Mouse (Mus musculus) embryonic facial prominence, embryonic 10.5 days (tissue): ENCODE data around the gene Ncaph. TPM values are rescaled to one million over a fixed set of nuclear protein-coding genes. Genes with fewer than 3 reads are reported as not detected.
A peak's percentile ranks its signal among the peaks of the same experiment; 100 is the strongest.
"Not testable (repeated sequence)": the region's sequence is repeated elsewhere in the genome, so short reads cannot be mapped to it uniquely, and the experiment has no call there.

Experiments used
- DNase-seq: peaks from one replicate; pipeline ENCODE4 v3.0.0-alpha.2; 2017; ENCODE audit warnings: low spot score
- H3K27ac ChIP-seq: fragments of 300-500 bp; sonication (generic); replicated peaks from 2 replicates; pipeline ENCODE4 v1.5.1; 2016; ENCODE audit warnings: mild to moderate bottlenecking
- H3K27me3 ChIP-seq: fragments of 300-500 bp; sonication (generic); replicated peaks from 2 replicates; pipeline ENCODE4 v1.6.1; 2016; ENCODE audit warnings: low read depth, mild to moderate bottlenecking; ENCODE audit not compliant: poor library complexity, severe bottlenecking
- H3K36me3 ChIP-seq: fragments of 300-500 bp; sonication (generic); replicated peaks from 2 replicates; pipeline ENCODE4 v1.6.1; 2016; ENCODE audit warnings: mild to moderate bottlenecking, moderate library complexity
- H3K4me1 ChIP-seq: fragments of 300-500 bp; sonication (generic); 2 replicates; pipeline ENCODE4 v1.6.1; 2016
- H3K4me3 ChIP-seq: fragments of 300-500 bp; sonication (generic); 2 replicates; pipeline ENCODE4 v1.5.1; 2016; ENCODE audit warnings: mild to moderate bottlenecking, moderate library complexity
- H3K9me3 ChIP-seq: fragments of 300-500 bp; sonication (generic); 2 replicates; pipeline ENCODE4 v1.6.1; 2016; ENCODE audit warnings: mild to moderate bottlenecking
- WGBS: fragments of 180-500 bp; shearing (Covaris S2); methylation state at CpG from one replicate; pipeline ENCODE4 v1.1.7; 2016; 5-methylcytosine and 5-hydroxymethylcytosine counted together
- polyA plus RNA-seq: library from polyadenylated mRNA; unstranded; fragments of >200 nt; fragmentation: Nextera tagmentation; extraction: Ambion mirVana; gene quantifications from 2 replicates; pipeline ENCODE4 v1.2.1, GENCODE M21; 2016

The Ncaph gene
- polyA plus RNA-seq, 1 experiment from 2014 or later: 117 TPM

- WGBS: 94% methylated on average over 4 of the region's 4 CpGs
- H3K9me3 ChIP-seq: no peaks in the 10 kb centered on the region
- no peaks in the 10 kb centered on the region for H3K27me3 ChIP-seq
- no peak overlapping the region for H3K27ac ChIP-seq
- H3K4me1 ChIP-seq: peaks cover 34% of the 10 kb centered on the region
- no peak for DNase-seq
- no peak overlapping the region for H3K4me3 ChIP-seq
- H3K36me3 ChIP-seq: peaks cover 35% of the 10 kb centered on the region
Observed at GRCm38 (mm10) chr2:127138449-127138848, 4.7 kb upstream of the Ncaph start.

GRCm38 (mm10) chr2:127137838-127138420, 4.2 kb upstream of the Ncaph start:
- Histone ChIP-seq H3K27me3 (no peaks in the 10 kb centered on the region), H3K27ac (no peak overlapping the region), H3K4me1 (peaks cover 31% of the 10 kb centered on the region), H3K4me3 (no peak overlapping the region), H3K9me3 (no peaks in the 10 kb centered on the region), H3K36me3 (peaks cover 35% of the 10 kb centered on the region)
- 87% methylated on average over 10 of the region's 10 CpGs for WGBS
- no peak for DNase-seq

GRCm38 (mm10) chr2:127136979-127137378, 3.2 kb upstream of the Ncaph start:
- WGBS: 29% methylated on average over 5 of the region's 5 CpGs
- Histone ChIP-seq H3K4me3 (no peak overlapping the region), H3K4me1 (peaks cover 31% of the 10 kb centered on the region), H3K36me3 (peaks cover 33% of the 10 kb centered on the region), H3K27ac (peak overlapping the region; percentile 30; the same call in 1 of the 2 replicates), H3K27me3 (no peaks in the 10 kb centered on the region), H3K9me3 (no peaks in the 10 kb centered on the region)
- peak; percentile 55 for DNase-seq

GRCm38 (mm10) chr2:127135255-127135654, 1.5 kb upstream of the Ncaph start:
- Histone ChIP-seq H3K4me1 (peaks cover 38% of the 10 kb centered on the region), H3K36me3 (peaks cover 29% of the 10 kb centered on the region)
- not testable (repeated sequence) for H3K4me3 ChIP-seq, H3K9me3 ChIP-seq, H3K27me3 ChIP-seq, DNase-seq, H3K27ac ChIP-seq
- 46% methylated on average over 3 of the region's 3 CpGs for WGBS

GRCm38 (mm10) chr2:127131353-127131752, 2.4 kb downstream of the Ncaph start:
- peak overlapping the region; percentile 89; the same call in 1 of the 2 replicates for H3K4me3 ChIP-seq
- no peaks in the 10 kb centered on the region for H3K27me3 ChIP-seq
- H3K27ac ChIP-seq: no peak overlapping the region
- DNase-seq: no peak
- peaks cover 48% of the 10 kb centered on the region for H3K36me3 ChIP-seq
- peaks cover 28% of the 10 kb centered on the region for H3K4me1 ChIP-seq
- WGBS: 81% methylated on average over 8 of the region's 8 CpGs
- H3K9me3 ChIP-seq: no peaks in the 10 kb centered on the region

GRCm38 (mm10) chr2:127128926-127129325, 4.8 kb downstream of the Ncaph start:
- H3K4me3 ChIP-seq: no peak overlapping the region
- peaks cover 21% of the 10 kb centered on the region for H3K4me1 ChIP-seq
- 91% methylated on average over 5 of the region's 5 CpGs for WGBS
- DNase-seq: no peak
- no peaks in the 10 kb centered on the region for H3K9me3 ChIP-seq
- peaks cover 73% of the 10 kb centered on the region for H3K36me3 ChIP-seq
- no peak overlapping the region for H3K27ac ChIP-seq
- no peaks in the 10 kb centered on the region for H3K27me3 ChIP-seq

GRCm38 (mm10) chr2:127121591-127122235, 12.0 kb downstream of the Ncaph start:
- Histone ChIP-seq H3K4me1 (no peaks in the 10 kb centered on the region), H3K9me3 (no peaks in the 10 kb centered on the region), H3K27me3 (no peaks in the 10 kb centered on the region), H3K27ac (no peak overlapping the region), H3K4me3 (no peak overlapping the region), H3K36me3 (peaks cover 100% of the 10 kb centered on the region)
- 92% methylated on average over 8 of the region's 8 CpGs for WGBS
- no peak for DNase-seq

- H3K36me3 ChIP-seq: peaks cover 100% of the 10 kb centered on the region
- no peaks in the 10 kb centered on the region for H3K27me3 ChIP-seq
- WGBS: 96% methylated on average over 4 of the region's 4 CpGs
- H3K4me1 ChIP-seq: no peaks in the 10 kb centered on the region
- DNase-seq: no peak
- no peak overlapping the region for H3K27ac ChIP-seq
- H3K9me3 ChIP-seq: no peaks in the 10 kb centered on the region
- H3K4me3 ChIP-seq: no peak overlapping the region
Observed at GRCm38 (mm10) chr2:127108986-127109385, 24.8 kb downstream of the Ncaph start.

- no peak for DNase-seq
- H3K4me1 ChIP-seq: no peaks in the 10 kb centered on the region
- H3K27ac ChIP-seq: no peak overlapping the region
- H3K9me3 ChIP-seq: no peaks in the 10 kb centered on the region
- no peaks in the 10 kb centered on the region for H3K27me3 ChIP-seq
- WGBS: 79% methylated on average over 8 of the region's 8 CpGs
- no peaks in the 10 kb centered on the region; the same call in 1 of the 2 replicates for H3K36me3 ChIP-seq
- H3K4me3 ChIP-seq: no peak overlapping the region
Observed at GRCm38 (mm10) chr2:127092000-127092399, 41.8 kb downstream of the Ncaph start.

- not testable (repeated sequence) for H3K27me3 ChIP-seq, H3K27ac ChIP-seq, H3K36me3 ChIP-seq, DNase-seq, H3K4me3 ChIP-seq, H3K9me3 ChIP-seq, H3K4me1 ChIP-seq
Observed at GRCm38 (mm10) chr2:127090151-127090550, 43.6 kb downstream of the Ncaph start.

GRCm38 (mm10) chr2:127086235-127086634, 47.5 kb downstream of the Ncaph start:
- 88% methylated on average over 5 of the region's 5 CpGs for WGBS
- DNase-seq: no peak
- Histone ChIP-seq H3K27ac (no peak overlapping the region), H3K27me3 (no peaks in the 10 kb centered on the region), H3K9me3 (no peaks in the 10 kb centered on the region), H3K4me3 (no peak overlapping the region), H3K36me3 (no peaks in the 10 kb centered on the region; the same call in 1 of the 2 replicates), H3K4me1 (no peaks in the 10 kb centered on the region)

- no peaks in the 10 kb centered on the region for H3K27me3 ChIP-seq
- no peak overlapping the region for H3K27ac ChIP-seq
- H3K36me3 ChIP-seq: peaks cover 5% of the 10 kb centered on the region; the same call in 1 of the 2 replicates
- no peaks in the 10 kb centered on the region for H3K9me3 ChIP-seq
- WGBS: 91% methylated on average over 11 of the region's 11 CpGs
- no peak for DNase-seq
- no peaks in the 10 kb centered on the region for H3K4me1 ChIP-seq
- H3K4me3 ChIP-seq: no peak overlapping the region
Observed at GRCm38 (mm10) chr2:127080591-127081218, 53.0 kb downstream of the Ncaph start.
